Mouse (Mus musculus) thymus, adult 2 months (tissue): Measurements from ENCODE around the gene Slc27a1.

Experiments used
- CTCF ChIP-seq: fragments of 200-500 bp; IDR thresholded peaks from 2 replicates; pipeline ENCODE4 v1.5.1; 2012; ENCODE audit warnings: mild to moderate bottlenecking, control low read depth, low read length, moderate library complexity, borderline replicate concordance; ENCODE audit not compliant: control insufficient read depth, poor library complexity, insufficient read depth; ENCODE audit errors: extremely low read depth
- POLR2A ChIP-seq: fragments of 200-500 bp; IDR thresholded peaks from 2 replicates; pipeline ENCODE4 v1.6.1; 2012; ENCODE audit warnings: mild to moderate bottlenecking, low read length, control low read depth, moderate library complexity; ENCODE audit not compliant: control insufficient read depth, poor library complexity, insufficient read depth; ENCODE audit errors: extremely low read depth

- TF ChIP-seq CTCF (no peak), POLR2A (no peak)
These were observed 4.7 kb upstream of the Slc27a1 start for GRCm38 (mm10) chr8:71563992-71564391.
